Mouse (Mus musculus) hindbrain, embryonic 11.5 days (tissue): ENCODE results near the gene Fermt3. TPM values are rescaled to one million over a fixed set of nuclear protein-coding genes. Genes with fewer than 3 reads are reported as not detected.

Source experiments
- ATAC-seq: fragments of 200-750 bp; cut with Nextera tagmentation; 2 replicates; pipeline ENCODE4 v1.8.0; 2017; ENCODE audit warnings: mild to moderate bottlenecking, moderate TSS enrichment, moderate library complexity; ENCODE audit not compliant: low FRiP score
- DNase-seq: peaks from one replicate; pipeline ENCODE4 v3.0.0-alpha.2; 2015; ENCODE audit warnings: low spot score
- H3K27ac ChIP-seq: fragments of 300-500 bp; sonication (generic); 2 replicates; pipeline ENCODE4 v1.5.1; 2014; ENCODE audit warnings: mild to moderate bottlenecking, low read depth, low read length
- H3K27me3 ChIP-seq: fragments of 300-500 bp; sonication (generic); 2 replicates; pipeline ENCODE4 v1.6.1; 2014; ENCODE audit warnings: mild to moderate bottlenecking, low read length, moderate library complexity, mixed read lengths; ENCODE audit not compliant: control insufficient read depth, insufficient read depth
- H3K36me3 ChIP-seq: fragments of 300-500 bp; sonication (generic); 2 replicates; pipeline ENCODE4 v1.6.1; 2014; ENCODE audit warnings: mild to moderate bottlenecking, low read length, moderate library complexity, mixed read lengths; ENCODE audit not compliant: control insufficient read depth, insufficient read depth
- H3K4me1 ChIP-seq: fragments of 300-500 bp; sonication (generic); replicated peaks from 2 replicates; pipeline ENCODE4 v1.6.1; 2014; ENCODE audit warnings: low read length, mixed read lengths; ENCODE audit not compliant: control insufficient read depth, insufficient read depth
- H3K4me2 ChIP-seq: fragments of 300-500 bp; sonication (generic); replicated peaks from 2 replicates; pipeline ENCODE4 v1.6.1; 2014; ENCODE audit warnings: mild to moderate bottlenecking, low read depth, low read length
- H3K4me3 ChIP-seq: fragments of 300-500 bp; sonication (generic); 2 replicates; pipeline ENCODE4 v1.5.1; 2014; ENCODE audit warnings: low read depth, low read length
- H3K9ac ChIP-seq: fragments of 300-500 bp; sonication (generic); 2 replicates; pipeline ENCODE4 v1.6.1; 2014; ENCODE audit warnings: low read depth, low read length
- H3K9me3 ChIP-seq: fragments of 300-500 bp; sonication (generic); 2 replicates; pipeline ENCODE4 v1.6.1; 2016; ENCODE audit warnings: low read length; ENCODE audit not compliant: control insufficient read depth
- WGBS: fragments of 180-500 bp; shearing (Covaris S2); extraction: QIAGEN DNeasy Blood & Tissue Kit; methylation state at CpG from one replicate; pipeline ENCODE4 v1.1.7; 2014; 5-methylcytosine and 5-hydroxymethylcytosine counted together
- polyA plus RNA-seq: library from polyadenylated mRNA; unstranded; fragments of >200 nt; fragmentation: Nextera tagmentation; extraction: Ambion mirVana; gene quantifications from 2 replicates; pipeline ENCODE4 v1.2.1, GENCODE M21; 2014

The Fermt3 gene
- polyA plus RNA-seq, 1 experiment from 2014 or later = 7.6 TPM

DNA sequence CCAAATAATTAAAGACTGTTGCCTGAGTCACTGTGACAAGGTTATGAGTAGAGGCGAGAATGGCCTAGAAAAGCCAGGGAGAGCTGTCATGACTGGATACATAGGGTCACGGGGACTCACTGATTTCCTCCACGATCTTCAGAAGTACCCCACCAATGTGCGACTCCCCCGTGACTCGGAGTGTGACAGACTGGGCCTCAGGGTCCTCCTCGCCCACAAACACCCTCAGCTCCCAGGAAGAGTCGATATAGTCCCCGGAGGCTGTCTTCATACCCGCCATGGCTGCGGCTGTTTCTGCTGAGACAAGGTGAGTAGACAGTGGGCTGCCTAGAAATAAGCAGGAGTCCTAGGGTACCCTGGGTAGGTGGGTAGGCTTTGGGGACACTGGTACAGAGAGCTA lies 723 bp downstream of the Fermt3 start:
- WGBS = 93% methylated on average over 11 of the region's 11 CpGs
- no peak for ATAC-seq

GRCm38 (mm10) chr19:7017541-7018457 lies 1.5 kb downstream of the Fermt3 start:
- H3K4me3 ChIP-seq = no peak overlapping the region
- no peaks in the 10 kb centered on the region for H3K9me3 ChIP-seq
- H3K27me3 ChIP-seq = no peaks in the 10 kb centered on the region
- WGBS = 89% methylated on average over 12 of the region's 12 CpGs
- H3K9ac ChIP-seq = no peak overlapping the region
- no peak for DNase-seq
- H3K4me1 ChIP-seq = no peaks in the 10 kb centered on the region
- H3K27ac ChIP-seq = no peak overlapping the region
- H3K36me3 ChIP-seq = peaks cover 11% of the 10 kb centered on the region; the same call in 1 of the 2 replicates
- ATAC-seq = no peak
- no peak overlapping the region for H3K4me2 ChIP-seq

More for the DNA sequence above, 723 bp downstream of the Fermt3 start:
- Histone ChIP-seq H3K9me3 (no peaks in the 10 kb centered on the region), H3K27ac (no peak overlapping the region), H3K4me3 (no peak overlapping the region), H3K36me3 (peaks cover 16% of the 10 kb centered on the region; the same call in 1 of the 2 replicates), H3K9ac (no peak overlapping the region), H3K27me3 (no peaks in the 10 kb centered on the region), H3K4me1 (no peaks in the 10 kb centered on the region), H3K4me2 (no peak overlapping the region)
- DNase-seq = no peak

DNA sequence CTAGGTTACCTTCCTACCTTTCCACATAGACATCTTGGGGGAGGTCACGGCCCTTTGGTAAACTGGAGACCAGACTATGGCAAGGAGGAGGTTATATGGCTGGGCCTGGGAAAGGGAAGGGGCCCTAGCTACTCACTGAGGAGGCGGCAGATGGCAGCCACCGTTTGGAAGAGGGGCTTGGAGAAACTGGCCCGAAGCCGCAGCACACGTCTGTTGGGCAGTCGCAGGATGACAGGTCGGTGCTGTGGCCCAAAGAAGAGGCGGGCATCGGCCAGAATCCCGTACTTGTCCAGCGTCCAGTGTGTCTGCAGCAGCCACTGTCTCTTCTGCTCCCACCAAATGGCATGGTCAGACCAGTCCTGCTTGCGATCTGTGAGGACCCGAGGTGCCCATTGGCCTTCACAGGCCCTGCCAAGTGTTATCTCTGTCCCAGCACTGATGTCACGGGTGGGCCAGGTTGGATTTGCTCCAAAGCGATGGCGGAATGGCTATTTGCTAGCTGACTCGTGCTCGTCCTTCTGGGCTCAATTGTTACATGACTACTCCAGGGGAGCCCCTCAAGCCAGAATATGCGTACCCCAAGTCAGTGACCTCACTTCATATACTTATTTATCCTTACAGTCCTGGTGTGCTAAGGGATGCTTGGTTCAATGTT lies 4.7 kb downstream of the Fermt3 start:
- 92% methylated on average over 20 of the region's 20 CpGs for WGBS
- peaks cover under 1% of the 10 kb centered on the region; the same call in 1 of the 2 replicates for H3K36me3 ChIP-seq

GRCm38 (mm10) chr19:7013984-7014383 lies 5.3 kb downstream of the Fermt3 start:
- ATAC-seq (no peak), DNase-seq (no peak)
- Histone ChIP-seq H3K9ac (no peak overlapping the region), H3K36me3 (no peaks in the 10 kb centered on the region), H3K4me2 (no peak overlapping the region), H3K27me3 (no peaks in the 10 kb centered on the region), H3K27ac (no peak overlapping the region), H3K4me1 (no peaks in the 10 kb centered on the region), H3K9me3 (no peaks in the 10 kb centered on the region), H3K4me3 (no peak overlapping the region)
- 83% methylated on average over 9 of the region's 9 CpGs for WGBS

More for the DNA sequence above, 4.7 kb downstream of the Fermt3 start:
- Histone ChIP-seq H3K4me1 (no peaks in the 10 kb centered on the region), H3K9me3 (no peaks in the 10 kb centered on the region), H3K27ac (no peak overlapping the region), H3K9ac (no peak overlapping the region), H3K4me3 (no peak overlapping the region), H3K27me3 (no peaks in the 10 kb centered on the region), H3K4me2 (no peak overlapping the region)
- ATAC-seq = no peak
- DNase-seq = no peak

DNA sequence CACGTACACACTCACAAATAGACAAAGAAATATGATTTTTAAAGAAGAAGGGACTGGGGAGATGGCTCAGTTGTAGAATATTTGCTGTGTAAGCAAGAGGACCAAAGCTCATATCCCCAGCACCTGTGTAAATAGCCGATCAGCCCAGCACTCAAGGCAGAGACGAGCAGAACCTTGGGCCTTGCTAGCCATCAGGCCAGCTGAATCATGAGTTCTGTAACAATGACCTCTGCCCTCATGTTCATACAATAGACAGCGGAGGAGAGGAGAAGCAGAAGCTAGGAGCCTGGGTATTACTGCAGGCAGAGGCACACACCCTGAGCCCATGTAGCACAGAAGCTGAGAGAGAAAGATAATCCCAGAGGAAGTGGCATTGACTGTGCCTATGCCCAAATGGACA lies 6.8 kb downstream of the Fermt3 start:
- no peak for ATAC-seq
- Histone ChIP-seq H3K4me3 (no peak overlapping the region), H3K4me1 (no peaks in the 10 kb centered on the region), H3K36me3 (no peaks in the 10 kb centered on the region), H3K27ac (no peak overlapping the region), H3K9ac (no peak overlapping the region), H3K27me3 (no peaks in the 10 kb centered on the region), H3K9me3 (no peaks in the 10 kb centered on the region), H3K4me2 (no peak overlapping the region)
- 74% methylated on average over 4 of the region's 4 CpGs for WGBS
- DNase-seq = no peak

- DNase-seq (no peak), ATAC-seq (no peak)
- Histone ChIP-seq H3K4me3 (no peak overlapping the region), H3K9me3 (no peaks in the 10 kb centered on the region), H3K4me1 (no peaks in the 10 kb centered on the region), H3K27me3 (no peaks in the 10 kb centered on the region), H3K27ac (no peak overlapping the region), H3K9ac (no peak overlapping the region), H3K4me2 (no peak overlapping the region), H3K36me3 (no peaks in the 10 kb centered on the region)
- WGBS = 89% methylated on average over 8 of the region's 9 CpGs
These were observed 12.2 kb downstream of the Fermt3 start for GRCm38 (mm10) chr19:7006892-7007593.

GRCm38 (mm10) chr19:6999360-7000063 lies 19.8 kb downstream of the Fermt3 start:
- no peak overlapping the region for H3K27ac ChIP-seq

GRCm38 (mm10) chr19:6997721-6998290 lies 21.5 kb downstream of the Fermt3 start:
- WGBS = 84% methylated on average over 9 of the region's 9 CpGs
- Histone ChIP-seq H3K9me3 (no peaks in the 10 kb centered on the region), H3K36me3 (0 out of 2 replicates have a peak, but pooled peaks cover 4% of the 10 kb centered on the region), H3K4me2 (no peak overlapping the region), H3K27ac (no peak overlapping the region), H3K4me1 (peaks cover 10% of the 10 kb centered on the region; the same call in 1 of the 2 replicates), H3K4me3 (no peak overlapping the region), H3K9ac (no peak overlapping the region), H3K27me3 (no peaks in the 10 kb centered on the region)
- DNase-seq (no peak), ATAC-seq (no peak)

More at GRCm38 (mm10) chr19:6999360-7000063, 19.8 kb downstream of the Fermt3 start:
- 93% methylated on average over 19 of the region's 19 CpGs for WGBS
- no peak overlapping the region for H3K4me3 ChIP-seq
- no peak overlapping the region for H3K4me2 ChIP-seq
- H3K4me1 ChIP-seq = peaks cover 7% of the 10 kb centered on the region; the same call in 1 of the 2 replicates
- H3K9me3 ChIP-seq = no peaks in the 10 kb centered on the region
- no peaks in the 10 kb centered on the region for H3K27me3 ChIP-seq
- no peak for DNase-seq
- H3K36me3 ChIP-seq = 0 out of 2 replicates have a peak, but pooled peaks cover 4% of the 10 kb centered on the region
- ATAC-seq = no peak
- H3K9ac ChIP-seq = no peak overlapping the region
